Mouse (Mus musculus): ENCODE data around the gene Olfr1316. TPM values are rescaled to one million over a fixed set of nuclear protein-coding genes. Genes with fewer than 3 reads are reported as not detected.

The Olfr1316 gene
- not detected in 2 replicates for total RNA-seq (2021)
- long read RNA-seq, experiment 1, result 0 reads
- long read RNA-seq, experiment 2, result 0 reads

GRCm38 (mm10) chr2:112134877-112135276 lies at the start of gene Olfr1316:
Gene Olfr1316, minus strand, starts transcription at chr2:112134977.
- DNase-seq, result no peak

- no peak for DNase-seq
Observed at GRCm38 (mm10) chr2:112153898-112154297, 19.1 kb upstream of the Olfr1316 start, which contains the start of gene Olfr1318. Gene Olfr1318, plus strand, starts transcription at chr2:112154198.

GRCm38 (mm10) chr2:112140029-112140428 lies 5.3 kb upstream of the Olfr1316 start, which contains the start of gene Olfr1317:
Gene Olfr1317, plus strand, starts transcription at chr2:112140329.
- no peak for DNase-seq

GRCm38 (mm10) chr2:112115340-112115739 lies 19.4 kb downstream of the Olfr1316 start, which contains the start of gene Olfr1315-ps1:
Gene Olfr1315-ps1, minus strand, starts transcription at chr2:112115440.
- DNase-seq, result no peak

GRCm38 (mm10) chr2:112096681-112097080 lies 38.1 kb downstream of the Olfr1316 start, which contains the start of gene Olfr1314:
Gene Olfr1314, minus strand, starts transcription at chr2:112096781.
- no peak for DNase-seq

- no peak for DNase-seq
Observed at GRCm38 (mm10) chr2:112077743-112078142, 57.0 kb downstream of the Olfr1316 start, which contains the start of gene Olfr1313. Gene Olfr1313, minus strand, starts transcription at chr2:112077843.

Other genes starting within 250 kb of the Olfr1316 start
- not detected in 2 replicates for gene Olfr1306, start 218.7 kb downstream of the Olfr1316 start, total RNA-seq (2021)
- gene Olfr1307, start 185.5 kb downstream of the Olfr1316 start, total RNA-seq (2021), result 0.04 TPM in 1 of 2 replicates, not detected in the other
- gene Olfr1308, start 170.0 kb downstream of the Olfr1316 start, total RNA-seq (2021), result not detected in 2 replicates
- gene Olfr1309, start 144.7 kb downstream of the Olfr1316 start, total RNA-seq (2021), result not detected in 2 replicates
- not detected in 2 replicates for gene Olfr1310, start 122.3 kb downstream of the Olfr1316 start, total RNA-seq (2021)
- not detected in 2 replicates for gene Olfr1311, start 110.6 kb downstream of the Olfr1316 start, total RNA-seq (2021)
- not detected in 2 replicates for gene Olfr1312, start 84.7 kb downstream of the Olfr1316 start, total RNA-seq (2021)
- gene Olfr1313, start 57.1 kb downstream of the Olfr1316 start, total RNA-seq (2021), result not detected in 2 replicates
- not detected in 2 replicates for gene Olfr1314, start 38.2 kb downstream of the Olfr1316 start, total RNA-seq (2021)
- gene Olfr1315-ps1, start 19.5 kb downstream of the Olfr1316 start, total RNA-seq (2021), result not detected in 2 replicates
- gene Olfr1317, start 5.4 kb upstream of the Olfr1316 start, total RNA-seq (2021), result not detected in 2 replicates
- gene Olfr1318, start 19.2 kb upstream of the Olfr1316 start, total RNA-seq (2021), result not detected in 2 replicates
- 6.6 and 6.9 TPM in 2 replicates for gene Lpcat4, start 104.5 kb upstream of the Olfr1316 start, total RNA-seq (2021)
- not detected in 2 replicates for gene Nutm1, start 124.3 kb upstream of the Olfr1316 start, total RNA-seq (2021)
- 128 and 139 TPM in 2 replicates for gene Nop10, start 126.9 kb upstream of the Olfr1316 start, total RNA-seq (2021)
- gene Slc12a6, start 130.8 kb upstream of the Olfr1316 start, total RNA-seq (2021), result 35.0 and 48.5 TPM in 2 replicates
- not detected in 2 replicates for gene Gm21985, start 131.3 kb upstream of the Olfr1316 start, total RNA-seq (2021)
- gene Emc4, start 233.1 kb upstream of the Olfr1316 start, total RNA-seq (2021), result 86.8 and 89.1 TPM in 2 replicates
- 12.3 and 12.4 TPM in 2 replicates for gene Katnbl1, start 244.2 kb upstream of the Olfr1316 start, total RNA-seq (2021)